Comparison of ENCODE assay signal across 9 mouse cellular contexts in the genomic region with DNA sequence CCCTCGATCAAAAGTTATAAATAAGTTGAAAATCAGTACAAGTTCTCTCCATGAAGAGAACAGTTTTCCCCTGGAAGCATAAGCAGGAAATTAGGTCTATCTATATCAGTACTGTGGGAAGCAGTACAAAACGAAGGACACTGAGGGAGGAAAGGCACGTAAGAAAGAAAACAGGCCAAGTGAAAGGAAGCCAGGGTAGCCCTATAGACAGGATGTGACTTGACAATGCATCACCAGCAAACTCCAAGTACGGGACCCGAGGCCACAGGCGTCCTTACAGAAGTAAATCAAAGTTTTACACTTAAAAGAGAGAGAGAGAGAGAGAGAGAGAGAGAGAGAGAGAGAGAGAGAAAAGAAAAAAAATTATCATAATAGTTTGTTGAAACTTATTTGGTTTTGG. TPM values are rescaled to one million over a fixed set of nuclear protein-coding genes. Genes with fewer than 3 reads are reported as not detected.
DNase-seq lines count a peak whose midpoint lies in the region; ATAC-seq and TF ChIP-seq lines count a peak whose summit lies in the region.
"Had no signal": no experiment of that assay in that cellular context is flagged by ENCODE, and none has a peak within 500 bp of the region (broad histone marks: within the 10 kb centered on the region; RNA-seq: fewer than 3 reads in every experiment).

No protein-coding gene starts in this region.

- no peak for DNase-seq in hindbrain, embryonic 10.5 days (ENCODE audit: low spot score)
- peak; percentile 77 for DNase-seq in 416B (ENCODE audit: low read depth)
- DNase-seq in T-cell, adult 2 months (ENCODE audit: low spot score), result peak; percentile 18
- no peak for DNase-seq in frontal cortex, postnatal 36 days (ENCODE audit: low spot score in 2 of 2)
- no peak for DNase-seq in urinary bladder, adult 18-20 months (ENCODE audit: low spot score in 2 of 2)
- no peak for DNase-seq in adrenal gland, adult 2 months

- no peaks in the 10 kb centered on the region for H3K9me3 ChIP-seq in hindbrain, embryonic 12.5 days (replicated peaks)
- H3K9me3 ChIP-seq in hindbrain, embryonic 10.5 days, result no peaks in the 10 kb centered on the region
- H3K9me3 ChIP-seq in intestine, postnatal 0 days (ENCODE audit: control insufficient read depth), result no peaks in the 10 kb centered on the region

- H3K9ac ChIP-seq in hindbrain, embryonic 12.5 days, result no peak overlapping the region
- H3K9ac ChIP-seq in intestine, postnatal 0 days (ENCODE audit: low read depth, low read length), result peak overlapping the region; percentile 43; the same call in 1 of the 2 replicates

- no peak overlapping the region for H3K4me3 ChIP-seq in hindbrain, embryonic 12.5 days
- no peak overlapping the region for H3K4me3 ChIP-seq in hindbrain, embryonic 10.5 days
- H3K4me3 ChIP-seq in intestine, postnatal 0 days (ENCODE audit: low read depth, low read length), result peak overlapping the region; percentile 82
- H3K4me3 ChIP-seq: erythroblast, embryonic 14.5 days had no signal

- ATAC-seq in hindbrain, embryonic 12.5 days (ENCODE audit: low FRiP score), result no peak
- ATAC-seq in intestine, postnatal 0 days, result no peak

- H3K27me3 ChIP-seq in hindbrain, embryonic 12.5 days, result no peaks in the 10 kb centered on the region; the same call in none of the 2 replicates
- peaks cover 30% of the 10 kb centered on the region for H3K27me3 ChIP-seq in hindbrain, embryonic 10.5 days (ENCODE audit: insufficient read depth, poor library complexity, severe bottlenecking)
- H3K27me3 ChIP-seq in intestine, postnatal 0 days (replicated peaks; ENCODE audit: control insufficient read depth, insufficient read depth, low read length), result no peaks in the 10 kb centered on the region

- peaks cover 41% of the 10 kb centered on the region for H3K4me1 ChIP-seq in hindbrain, embryonic 12.5 days
- H3K4me1 ChIP-seq in hindbrain, embryonic 10.5 days (replicated peaks), result peaks cover 74% of the 10 kb centered on the region
- peaks cover 6% of the 10 kb centered on the region; the same call in 1 of the 2 replicates for H3K4me1 ChIP-seq in intestine, postnatal 0 days (replicated peaks; ENCODE audit: control insufficient read depth, insufficient read depth, low read length)

- TF ChIP-seq CTCF in intestine, postnatal 0 days (IDR thresholded peaks at IDR 0.05; ENCODE audit: low read depth), result no peak

- no peaks in the 10 kb centered on the region for H3K36me3 ChIP-seq in hindbrain, embryonic 12.5 days
- H3K36me3 ChIP-seq in hindbrain, embryonic 10.5 days, result no peaks in the 10 kb centered on the region
- no peaks in the 10 kb centered on the region for H3K36me3 ChIP-seq in intestine, postnatal 0 days (ENCODE audit: control insufficient read depth, insufficient read depth)

- WGBS in hindbrain, embryonic 12.5 days, result 45% methylated on average over 6 of the region's 6 CpGs
- 50% methylated on average over 6 of the region's 6 CpGs for WGBS in hindbrain, embryonic 10.5 days
- 15% methylated on average over 6 of the region's 6 CpGs for WGBS in intestine, postnatal 0 days

- H3K4me2 ChIP-seq in hindbrain, embryonic 12.5 days (replicated peaks), result peak overlapping the region; percentile 19; the same call in 1 of the 2 replicates
- H3K4me2 ChIP-seq in intestine, postnatal 0 days (replicated peaks; ENCODE audit: low read depth), result peak overlapping the region; percentile 93

- H3K27ac ChIP-seq in hindbrain, embryonic 12.5 days, result no peak overlapping the region
- H3K27ac ChIP-seq in hindbrain, embryonic 10.5 days, result no peak overlapping the region
- H3K27ac ChIP-seq in intestine, postnatal 0 days (ENCODE audit: low read depth, low read length), result peak overlapping the region; percentile 92; the same call in 1 of the 2 replicates

RNA-seq across cellular contexts. Expression of gene Egln3, which starts 2.8 kb away (rescaled TPM):
- 6.2 and 7.3 TPM in 2 replicates for polyA plus RNA-seq in hindbrain, embryonic 12.5 days (2016; fragmentation: Nextera tagmentation; extraction: Ambion mirVana)
- polyA plus RNA-seq in hindbrain, embryonic 10.5 days (2016; fragmentation: Nextera tagmentation; extraction: Ambion mirVana), result 4.6 and 5.9 TPM in 2 replicates
- polyA plus RNA-seq in intestine, postnatal 0 days (2015; fragmentation: Nextera tagmentation; extraction: Ambion mirVana), result 39.2 and 41.9 TPM in 2 replicates
- 1 to 10 TPM; 5.2 to 7.9 TPM for total RNA-seq in adrenal gland, adult 2 months (2021)
- 2.1 and 4.9 TPM in 2 replicates for polyA plus RNA-seq in adrenal gland, adult 2 months (2012; rRNA removed)
- polyA plus RNA-seq: erythroblast, embryonic 14.5 days had no signal

Comparison
In these comparisons a context has a peak if more than half of its experiments do, and no peak if none do; other contexts are left out.
1. DNase-seq: peak in 416B (single experiment) and T-cell, adult 2 months (single experiment); none in hindbrain, embryonic 10.5 days (single experiment), frontal cortex, postnatal 36 days (0 of 2), urinary bladder, adult 18-20 months (0 of 2) and adrenal gland, adult 2 months (single experiment).